Mouse (Mus musculus) megakaryocyte, embryonic 14.5 days (primary cell): Measurements from ENCODE around the gene B3gnt2.

Experiments
- FLI1 ChIP-seq: IDR thresholded peaks from 2 replicates; pipeline ENCODE4 v1.6.1; 2012; ENCODE audit warnings: low read length, inconsistent platforms, mixed read lengths
- GATA1 ChIP-seq: IDR thresholded peaks from 3 replicates; pipeline ENCODE4 v1.6.1; 2012; ENCODE audit warnings: mixed read lengths, low read length, inconsistent platforms, borderline replicate concordance

GRCm38 (mm10) chr11:22892466-22892865 is 31.7 kb upstream of the B3gnt2 start:
- no peak for TF ChIP-seq GATA1
- TF ChIP-seq FLI1: no peak
